Mouse (Mus musculus): ENCODE measurements around the gene Arid1b.
A peak's percentile ranks its signal among the peaks of the same experiment; 100 is the strongest.

Gene Arid1b

GRCm38 (mm10) chr17:5125084-5125855 lies 131.1 kb downstream of the Arid1b start:
- DNase-seq: peak; percentile 69

GRCm38 (mm10) chr17:5125856-5126806 lies 132.0 kb downstream of the Arid1b start:
- DNase-seq: peak; percentile 38

GRCm38 (mm10) chr17:5129606-5130005 lies 135.5 kb downstream of the Arid1b start:
- DNase-seq: no peak

GRCm38 (mm10) chr17:5130116-5130515 lies 136.0 kb downstream of the Arid1b start:
- DNase-seq: no peak

- no peak for DNase-seq
These were observed 137.6 kb downstream of the Arid1b start for GRCm38 (mm10) chr17:5131706-5132105.

- DNase-seq: peak; percentile 58
These were observed 138.3 kb downstream of the Arid1b start for GRCm38 (mm10) chr17:5132296-5132986.

GRCm38 (mm10) chr17:5132987-5133355 lies 138.8 kb downstream of the Arid1b start:
- DNase-seq: no peak

- DNase-seq: no peak
These were observed 139.7 kb downstream of the Arid1b start for GRCm38 (mm10) chr17:5133831-5134230.

- no peak for DNase-seq
These were observed 140.1 kb downstream of the Arid1b start for GRCm38 (mm10) chr17:5134271-5134670.

- DNase-seq: peak; percentile 75
These were observed 143.8 kb downstream of the Arid1b start for GRCm38 (mm10) chr17:5137936-5138335.

GRCm38 (mm10) chr17:5138641-5139205 lies 144.6 kb downstream of the Arid1b start:
- peak; percentile 75 for DNase-seq

GRCm38 (mm10) chr17:5139553-5139952 lies 145.4 kb downstream of the Arid1b start:
- DNase-seq: no peak

- no peak for DNase-seq
These were observed 149.8 kb downstream of the Arid1b start for GRCm38 (mm10) chr17:5143735-5144439.

- DNase-seq: peak; percentile 38
These were observed 156.5 kb downstream of the Arid1b start for GRCm38 (mm10) chr17:5150660-5151063.

GRCm38 (mm10) chr17:5151852-5152251 lies 157.7 kb downstream of the Arid1b start:
- DNase-seq: peak; percentile 40

GRCm38 (mm10) chr17:5153461-5153860 lies 159.3 kb downstream of the Arid1b start:
- DNase-seq: no peak

- no peak for DNase-seq
These were observed 160.2 kb downstream of the Arid1b start for GRCm38 (mm10) chr17:5154322-5154721.

- DNase-seq: peak; percentile 25
These were observed 163.5 kb downstream of the Arid1b start for GRCm38 (mm10) chr17:5157609-5158008.

- DNase-seq: no peak
These were observed 168.4 kb downstream of the Arid1b start for GRCm38 (mm10) chr17:5162525-5162924.

GRCm38 (mm10) chr17:5163251-5163826 lies 169.2 kb downstream of the Arid1b start:
- DNase-seq: no peak

- no peak for DNase-seq
These were observed 170.7 kb downstream of the Arid1b start for GRCm38 (mm10) chr17:5164794-5165193.
